Mouse (Mus musculus) limb, embryonic 15.5 days (tissue): ENCODE data around the gene H2-Eb1. TPM values are rescaled to one million over a fixed set of nuclear protein-coding genes. Genes with fewer than 3 reads are reported as not detected.
"Not testable (repeated sequence)": the region's sequence is repeated elsewhere in the genome, so short reads cannot be mapped to it uniquely, and the experiment has no call there.

ENCODE experiments used
- ATAC-seq: fragments of 200-750 bp; cut with Nextera tagmentation; 2 replicates; pipeline ENCODE4 v1.8.0; 2017; ENCODE audit warnings: low read depth, moderate TSS enrichment; ENCODE audit not compliant: insufficient number of reproducible peaks, low FRiP score, low TSS enrichment
- H3K27ac ChIP-seq: fragments of 300-500 bp; sonication (generic); 2 replicates; pipeline ENCODE4 v1.5.1; 2015; ENCODE audit warnings: moderate library complexity, mild to moderate bottlenecking, inconsistent platforms
- H3K27me3 ChIP-seq: fragments of 300-500 bp; sonication (generic); 2 replicates; pipeline ENCODE4 v1.6.1; 2015; ENCODE audit warnings: inconsistent platforms
- H3K36me3 ChIP-seq: fragments of 300-500 bp; sonication (generic); 2 replicates; pipeline ENCODE4 v1.6.1; 2015; ENCODE audit warnings: inconsistent platforms
- H3K4me1 ChIP-seq: fragments of 300-500 bp; sonication (generic); 2 replicates; pipeline ENCODE4 v1.6.1; 2015; ENCODE audit warnings: inconsistent platforms
- H3K4me2 ChIP-seq: fragments of 300-500 bp; sonication (generic); 2 replicates; pipeline ENCODE4 v1.6.1; 2015; ENCODE audit warnings: mild to moderate bottlenecking, inconsistent platforms
- H3K4me3 ChIP-seq: fragments of 300-500 bp; sonication (generic); 2 replicates; pipeline ENCODE4 v1.5.1; 2015; ENCODE audit warnings: mild to moderate bottlenecking, inconsistent platforms
- H3K9ac ChIP-seq: fragments of 300-500 bp; sonication (generic); 2 replicates; pipeline ENCODE4 v1.6.1; 2015; ENCODE audit warnings: inconsistent platforms
- H3K9me3 ChIP-seq: fragments of 300-500 bp; sonication (generic); 2 replicates; pipeline ENCODE4 v1.6.1; 2016; ENCODE audit warnings: inconsistent platforms
- WGBS: fragments of 180-500 bp; shearing (Covaris S2); methylation state at CpG from one replicate; pipeline ENCODE4 v1.1.7; 2015; 5-methylcytosine and 5-hydroxymethylcytosine counted together
- polyA plus RNA-seq: library from polyadenylated mRNA; unstranded; fragments of >200 nt; fragmentation: Nextera tagmentation; extraction: Ambion mirVana; gene quantifications from 2 replicates; pipeline ENCODE4 v1.2.1, GENCODE M21; 2015

Gene H2-Eb1
- polyA plus RNA-seq, 1 experiment from 2014 or later = 3.8 TPM

- H3K27me3 ChIP-seq = 0 out of 2 replicates have a peak, but pooled peaks cover 4% of the 10 kb centered on the region
- no peak for ATAC-seq
- H3K4me3 ChIP-seq = no peak overlapping the region
- no peaks in the 10 kb centered on the region for H3K9me3 ChIP-seq
- H3K4me1 ChIP-seq = 0 out of 2 replicates have a peak, but pooled peaks cover 4% of the 10 kb centered on the region
- H3K9ac ChIP-seq = no peak overlapping the region
- H3K36me3 ChIP-seq = no peaks in the 10 kb centered on the region
- no peak overlapping the region for H3K27ac ChIP-seq
- no peak overlapping the region for H3K4me2 ChIP-seq
Measured at GRCm38 (mm10) chr17:34307216-34307615, 1.5 kb downstream of the H2-Eb1 start.

- Histone ChIP-seq H3K9me3 (no peaks in the 10 kb centered on the region), H3K4me2 (no peak overlapping the region), H3K9ac (no peak overlapping the region), H3K4me3 (no peak overlapping the region), H3K27me3 (0 out of 2 replicates have a peak, but pooled peaks cover 4% of the 10 kb centered on the region), H3K4me1 (0 out of 2 replicates have a peak, but pooled peaks cover 4% of the 10 kb centered on the region), H3K36me3 (no peaks in the 10 kb centered on the region), H3K27ac (no peak overlapping the region)
- ATAC-seq = no peak
- 76% methylated on average over 4 of the region's 4 CpGs for WGBS
Measured at GRCm38 (mm10) chr17:34308161-34308560, 2.5 kb downstream of the H2-Eb1 start.

GRCm38 (mm10) chr17:34309225-34309624 is 3.6 kb downstream of the H2-Eb1 start:
- Histone ChIP-seq H3K4me2 (peak overlapping the region; percentile 67), H3K27me3 (0 out of 2 replicates have a peak, but pooled peaks cover 4% of the 10 kb centered on the region), H3K36me3 (no peaks in the 10 kb centered on the region), H3K4me1 (0 out of 2 replicates have a peak, but pooled peaks cover 4% of the 10 kb centered on the region), H3K4me3 (peak overlapping the region; percentile 61), H3K27ac (peak overlapping the region; percentile 65; the same call in 1 of the 2 replicates), H3K9ac (peak overlapping the region; percentile 51), H3K9me3 (no peaks in the 10 kb centered on the region)
- WGBS = 28% methylated on average over 10 of the region's 10 CpGs
- no peak for ATAC-seq

GRCm38 (mm10) chr17:34309683-34310385 is 4.2 kb downstream of the H2-Eb1 start:
- Histone ChIP-seq H3K27me3 (0 out of 2 replicates have a peak, but pooled peaks cover 4% of the 10 kb centered on the region), H3K4me2 (peak overlapping the region; percentile 67), H3K36me3 (no peaks in the 10 kb centered on the region), H3K4me1 (0 out of 2 replicates have a peak, but pooled peaks cover 4% of the 10 kb centered on the region), H3K9me3 (no peaks in the 10 kb centered on the region), H3K4me3 (peak overlapping the region; percentile 61), H3K9ac (peak overlapping the region; percentile 51), H3K27ac (peak overlapping the region; percentile 65)
- ATAC-seq = peak; percentile 38; the same call in 1 of the 2 replicates
- 26% methylated on average over 38 of the region's 38 CpGs for WGBS

- not testable (repeated sequence) for ATAC-seq
- WGBS = 80% methylated on average over 3 of the region's 3 CpGs
Measured at GRCm38 (mm10) chr17:34310526-34310925, 4.9 kb downstream of the H2-Eb1 start.

GRCm38 (mm10) chr17:34312185-34312584 is 6.5 kb downstream of the H2-Eb1 start:
- Histone ChIP-seq H3K27me3 (0 out of 2 replicates have a peak, but pooled peaks cover 4% of the 10 kb centered on the region), H3K4me3 (no peak overlapping the region), H3K4me1 (0 out of 2 replicates have a peak, but pooled peaks cover 4% of the 10 kb centered on the region), H3K9me3 (no peaks in the 10 kb centered on the region), H3K4me2 (no peak overlapping the region), H3K36me3 (no peaks in the 10 kb centered on the region), H3K9ac (no peak overlapping the region), H3K27ac (no peak overlapping the region)
- no peak for ATAC-seq
- 81% methylated on average over 1 of the region's 1 CpGs for WGBS

More at GRCm38 (mm10) chr17:34310526-34310925, 4.9 kb downstream of the H2-Eb1 start:
- H3K27me3 ChIP-seq, H3K4me1 ChIP-seq, H3K9ac ChIP-seq, H3K36me3 ChIP-seq, H3K9me3 ChIP-seq, H3K27ac ChIP-seq, H3K4me3 ChIP-seq, H3K4me2 ChIP-seq: not testable (repeated sequence)

- no peak for ATAC-seq
- Histone ChIP-seq H3K9ac (no peak overlapping the region), H3K9me3 (no peaks in the 10 kb centered on the region), H3K4me2 (no peak overlapping the region), H3K4me3 (no peak overlapping the region), H3K27ac (no peak overlapping the region), H3K36me3 (no peaks in the 10 kb centered on the region), H3K27me3 (no peaks in the 10 kb centered on the region), H3K4me1 (0 out of 2 replicates have a peak, but pooled peaks cover 4% of the 10 kb centered on the region)
- 38% methylated on average over 3 of the region's 3 CpGs for WGBS
Measured at GRCm38 (mm10) chr17:34313393-34313792, 7.7 kb downstream of the H2-Eb1 start.

- Histone ChIP-seq H3K4me3 (no peak overlapping the region), H3K27ac (no peak overlapping the region), H3K4me2 (no peak overlapping the region), H3K9me3 (no peaks in the 10 kb centered on the region), H3K4me1 (0 out of 2 replicates have a peak, but pooled peaks cover 4% of the 10 kb centered on the region), H3K27me3 (no peaks in the 10 kb centered on the region), H3K9ac (no peak overlapping the region), H3K36me3 (no peaks in the 10 kb centered on the region)
- no peak for ATAC-seq
- WGBS = 74% methylated on average over 9 of the region's 9 CpGs
Measured at GRCm38 (mm10) chr17:34314286-34314685, 8.6 kb downstream of the H2-Eb1 start.

- no peak for ATAC-seq
- no peaks in the 10 kb centered on the region for H3K9me3 ChIP-seq
- no peak overlapping the region for H3K4me3 ChIP-seq
- H3K27ac ChIP-seq = no peak overlapping the region
- H3K9ac ChIP-seq = no peak overlapping the region
- H3K27me3 ChIP-seq = no peaks in the 10 kb centered on the region
- no peaks in the 10 kb centered on the region for H3K4me1 ChIP-seq
- no peak overlapping the region for H3K4me2 ChIP-seq
- H3K36me3 ChIP-seq = no peaks in the 10 kb centered on the region
- WGBS = 56% methylated on average over 1 of the region's 1 CpGs
Measured at GRCm38 (mm10) chr17:34315512-34315911, 9.8 kb downstream of the H2-Eb1 start.

GRCm38 (mm10) chr17:34316697-34317096 is 11.0 kb downstream of the H2-Eb1 start:
- Histone ChIP-seq H3K9ac (no peak overlapping the region), H3K4me3 (no peak overlapping the region), H3K9me3 (no peaks in the 10 kb centered on the region), H3K36me3 (no peaks in the 10 kb centered on the region), H3K4me2 (no peak overlapping the region), H3K4me1 (no peaks in the 10 kb centered on the region), H3K27me3 (no peaks in the 10 kb centered on the region), H3K27ac (no peak overlapping the region)
- 74% methylated on average over 2 of the region's 2 CpGs for WGBS
- ATAC-seq = no peak

GRCm38 (mm10) chr17:34317275-34317674 is 11.6 kb downstream of the H2-Eb1 start:
- 38% methylated on average over 2 of the region's 2 CpGs for WGBS
- no peak overlapping the region for H3K27ac ChIP-seq
- ATAC-seq = no peak
- H3K9me3 ChIP-seq = no peaks in the 10 kb centered on the region
- H3K9ac ChIP-seq = no peak overlapping the region
- H3K27me3 ChIP-seq = no peaks in the 10 kb centered on the region
- no peaks in the 10 kb centered on the region for H3K4me1 ChIP-seq
- H3K36me3 ChIP-seq = no peaks in the 10 kb centered on the region
- no peak overlapping the region for H3K4me3 ChIP-seq
- H3K4me2 ChIP-seq = no peak overlapping the region

- no peak within 1 kb of the TSS for H3K4me3 ChIP-seq
- 54% methylated on average over 4 of the region's 4 CpGs for WGBS
- ATAC-seq = no peak
Measured at GRCm38 (mm10) chr17:34325436-34325835, 19.8 kb downstream of the H2-Eb1 start, which contains the start of gene H2-Eb2. Gene H2-Eb2 (plus strand): TSS chr17:34325665.

More at GRCm38 (mm10) chr17:34325436-34325835, 19.8 kb downstream of the H2-Eb1 start, which contains the start of gene H2-Eb2:
- Histone ChIP-seq H3K27me3 (no peaks in the 10 kb centered on the region), H3K4me2 (no peak within 1 kb of the TSS), H3K9ac (no peak within 1 kb of the TSS), H3K9me3 (no peaks in the 10 kb centered on the region), H3K27ac (no peak within 1 kb of the TSS), H3K4me1 (no peaks in the 10 kb centered on the region), H3K36me3 (no peaks in the 10 kb centered on the region)
